Mouse (Mus musculus) gonadal fat pad, adult 2 months (tissue): ENCODE data around the gene 1700001P01Rik. TPM values are rescaled to one million over a fixed set of nuclear protein-coding genes. Genes with fewer than 3 reads are reported as not detected.
"Not testable (repeated sequence)": the region's sequence is repeated elsewhere in the genome, so short reads cannot be mapped to it uniquely, and the experiment has no call there.

Experiments used
- DNase-seq: peaks from one replicate; pipeline ENCODE4 v3.0.0-alpha.2; 2012; ENCODE audit warnings: low read depth
- polyA plus RNA-seq: library from polyadenylated mRNA; depleted of rRNA; stranded (reverse); fragments of >200 nt; gene quantifications from 2 replicates; pipeline ENCODE4 v1.2.3, GENCODE M21; 2012; rRNA removed

Gene 1700001P01Rik
- polyA plus RNA-seq, 1 experiment: 0.70 TPM

DNA sequence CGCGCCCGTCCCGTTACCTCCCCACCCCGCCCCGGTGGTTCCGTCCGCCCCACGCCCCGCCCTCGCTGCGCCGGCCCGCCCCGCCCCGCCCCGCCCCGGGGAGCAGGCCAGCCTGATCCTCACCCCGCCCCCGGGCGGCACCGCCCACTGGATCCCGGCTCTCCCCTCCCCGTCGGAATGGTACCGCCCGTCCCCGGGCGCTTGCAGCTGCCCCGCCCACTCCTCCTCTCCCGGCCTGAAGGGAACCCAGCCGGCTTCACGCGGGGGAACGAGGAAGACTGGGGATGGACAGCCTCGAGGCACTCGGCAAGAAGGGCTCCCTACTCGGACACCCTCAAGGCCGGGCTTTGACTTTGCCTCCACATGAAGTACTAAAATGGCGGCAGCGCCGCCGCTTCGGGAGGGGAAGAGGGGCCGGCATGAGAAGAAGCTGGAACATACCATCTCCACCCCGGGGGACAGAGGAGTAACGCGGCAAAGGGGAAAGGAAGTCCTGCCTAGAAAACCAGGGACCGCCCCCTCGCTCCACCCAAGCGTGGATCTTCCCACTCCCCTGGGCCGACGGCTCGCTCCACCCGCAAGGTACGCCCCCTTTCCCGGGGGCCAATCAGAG lies 30.9 kb downstream of the 1700001P01Rik start:
- DNase-seq: peak; percentile 89

DNA sequence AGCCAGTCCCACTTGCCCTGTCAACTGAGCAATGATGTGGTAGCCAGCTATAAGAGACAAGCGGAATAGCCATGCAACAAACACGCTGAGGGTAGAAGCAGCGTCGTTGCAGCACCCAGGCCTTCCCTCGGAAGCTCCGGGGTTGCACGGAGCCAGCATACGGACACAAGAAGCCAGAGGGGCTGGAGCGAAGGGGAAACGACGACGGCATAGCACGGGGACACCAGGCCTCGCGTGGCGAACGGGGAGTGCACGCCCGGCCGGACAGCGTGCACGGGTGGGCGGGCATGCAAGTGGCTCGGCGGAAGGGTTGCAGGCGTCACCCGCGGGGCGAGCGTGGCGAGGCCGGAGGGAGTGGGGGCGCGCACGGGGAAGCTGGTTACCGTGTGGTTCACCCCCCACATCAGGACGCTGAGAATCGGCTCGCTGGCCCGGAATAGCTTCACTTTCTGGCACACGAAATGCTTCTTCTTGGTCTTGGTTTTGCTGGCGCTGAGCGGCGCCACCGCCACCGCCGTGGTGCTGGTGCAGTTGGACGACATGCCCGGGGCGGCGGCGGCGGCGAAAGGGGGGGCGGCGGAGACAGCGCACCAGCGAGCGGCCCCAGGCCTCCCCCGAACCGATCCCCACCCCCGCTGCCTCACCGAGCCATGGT lies 31.5 kb downstream of the 1700001P01Rik start, which contains the start of gene Pip4k2b:
Gene Pip4k2b, minus strand, starts transcription at position 642 of the 655 bp plus-strand sequence.
- no peak for DNase-seq

DNA sequence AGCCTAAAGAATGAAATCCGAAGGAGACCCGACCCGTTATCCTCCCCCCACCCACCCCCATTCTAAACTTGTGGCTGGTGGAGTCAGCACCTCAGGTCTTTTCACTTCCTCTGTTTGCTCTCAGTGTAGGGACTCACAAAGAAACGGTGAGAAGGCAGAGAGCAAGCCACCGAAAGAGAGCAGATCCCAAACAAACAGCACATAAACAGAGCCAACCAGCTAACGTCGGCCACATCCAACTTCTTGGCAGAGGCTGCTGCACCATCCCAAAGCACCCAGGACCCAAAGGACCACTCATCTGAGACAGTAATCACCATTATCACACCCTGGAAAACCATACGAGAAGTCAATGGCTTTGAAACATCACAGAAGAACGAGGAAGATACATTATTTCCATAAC lies 32.3 kb downstream of the 1700001P01Rik start:
- DNase-seq: no peak

DNA sequence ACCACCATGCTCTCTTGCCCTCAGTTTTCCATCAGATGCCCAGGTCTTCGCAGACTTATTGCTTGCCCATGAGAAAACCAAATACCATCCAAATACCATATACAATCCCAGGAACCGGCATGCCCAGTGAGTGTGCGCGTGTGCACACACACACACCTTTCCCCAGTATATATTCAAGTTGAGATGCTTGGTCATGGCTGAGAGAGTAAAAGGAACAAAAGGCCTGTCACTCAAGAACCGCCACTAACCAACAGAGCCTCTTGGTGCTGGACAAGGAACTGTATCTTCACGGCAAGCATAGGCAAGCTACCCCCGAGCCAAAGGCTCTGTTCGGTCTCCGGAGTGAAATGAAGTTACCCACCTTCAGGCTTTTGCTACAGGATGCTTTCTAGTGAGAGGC lies 33.1 kb downstream of the 1700001P01Rik start:
- DNase-seq: no peak

DNA sequence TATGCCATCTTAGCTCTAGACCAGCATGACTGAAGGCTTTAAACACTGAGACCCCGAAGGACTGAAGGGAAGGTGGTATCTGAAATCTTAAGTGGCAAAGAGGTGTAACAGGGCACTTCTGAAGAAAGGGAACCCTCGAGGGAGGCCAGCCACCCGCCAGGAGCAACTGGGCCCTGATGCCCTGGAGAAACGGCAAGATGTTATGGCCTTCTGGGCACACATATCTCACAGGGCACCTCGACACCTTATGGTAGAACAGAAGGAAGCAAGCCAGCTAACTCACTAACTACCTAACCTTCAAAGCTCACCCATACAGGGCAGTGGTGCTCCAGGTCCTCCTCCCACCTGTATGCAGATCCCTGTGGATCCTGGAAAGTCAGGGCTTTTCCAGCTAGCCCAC lies 33.6 kb downstream of the 1700001P01Rik start:
- no peak for DNase-seq

DNA sequence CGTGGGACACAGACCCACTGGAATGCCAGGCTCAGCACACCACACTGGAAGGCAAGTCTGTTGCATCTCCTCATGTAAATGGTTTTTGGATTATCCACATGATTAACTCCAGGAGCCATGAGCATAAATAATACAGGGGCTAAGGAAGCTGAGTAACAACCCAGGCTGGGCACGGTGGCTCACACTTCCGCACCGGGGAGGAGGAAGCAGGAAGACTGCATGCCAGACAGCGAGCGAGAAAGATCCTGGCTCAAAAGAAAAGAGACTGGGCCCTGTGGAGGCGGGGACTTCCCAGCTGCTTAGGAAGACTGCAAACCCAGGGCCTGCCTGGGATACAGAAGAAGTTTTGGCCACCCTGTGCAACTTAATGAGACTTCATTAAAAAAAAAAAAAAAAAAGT lies 35.5 kb downstream of the 1700001P01Rik start:
- no peak for DNase-seq

DNA sequence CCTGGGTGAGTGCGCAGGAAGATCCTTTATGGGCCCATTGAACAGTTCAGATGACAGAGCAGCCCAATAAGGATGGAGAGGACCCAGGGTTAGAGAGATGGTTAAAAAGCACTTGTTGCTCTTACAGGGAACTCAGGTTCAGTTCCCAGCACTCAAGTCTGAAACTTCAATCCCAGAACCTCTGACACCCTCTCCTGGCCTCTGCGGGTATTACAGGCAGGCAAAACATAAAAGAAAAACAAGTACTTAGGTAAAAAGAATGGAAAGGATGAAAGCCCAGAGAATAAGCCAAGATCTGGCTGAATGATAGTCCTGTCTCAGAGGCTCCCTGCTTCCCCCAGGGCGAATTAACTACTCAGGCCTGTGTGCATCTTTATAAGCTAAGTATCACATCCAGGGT lies 36.6 kb downstream of the 1700001P01Rik start:
- no peak for DNase-seq

DNA sequence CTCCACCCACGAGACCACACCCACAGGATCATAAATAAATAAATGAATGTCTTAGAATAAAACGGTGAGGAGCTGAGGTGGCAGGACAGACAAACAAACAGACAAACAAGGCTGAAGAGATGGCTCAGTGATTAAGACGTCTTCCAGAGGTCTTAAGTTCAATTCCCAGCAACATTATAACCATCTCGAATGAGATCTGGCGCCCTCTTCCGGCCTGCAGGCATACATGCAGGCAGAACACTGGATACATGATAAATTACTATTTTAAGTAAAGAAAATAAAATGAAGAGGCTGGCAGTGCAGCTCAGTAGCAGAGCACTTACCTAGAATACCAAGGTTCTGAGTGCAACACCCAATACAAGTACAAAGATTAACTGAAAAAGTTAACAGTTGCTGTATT lies 37.0 kb downstream of the 1700001P01Rik start:
- no peak for DNase-seq

DNA sequence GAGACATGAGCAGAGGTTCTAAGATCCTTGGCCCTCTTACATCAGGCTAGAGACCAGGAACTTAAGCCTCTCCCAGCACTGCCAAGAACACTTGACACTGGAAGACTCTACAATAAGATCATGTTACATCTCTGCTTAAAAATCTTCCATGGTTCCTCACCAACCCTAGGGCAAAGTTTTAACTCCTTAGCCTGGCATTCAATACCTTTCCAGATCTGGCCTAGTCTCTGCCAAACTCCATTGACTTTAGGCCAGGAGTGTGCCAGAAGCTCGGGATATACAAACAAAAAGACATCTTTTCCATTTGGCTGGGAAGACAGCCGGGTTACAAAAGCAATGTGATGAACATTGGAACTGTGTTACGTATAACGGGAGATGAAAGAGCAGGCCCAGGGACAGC lies 38.1 kb downstream of the 1700001P01Rik start:
- DNase-seq: peak; percentile 92

DNA sequence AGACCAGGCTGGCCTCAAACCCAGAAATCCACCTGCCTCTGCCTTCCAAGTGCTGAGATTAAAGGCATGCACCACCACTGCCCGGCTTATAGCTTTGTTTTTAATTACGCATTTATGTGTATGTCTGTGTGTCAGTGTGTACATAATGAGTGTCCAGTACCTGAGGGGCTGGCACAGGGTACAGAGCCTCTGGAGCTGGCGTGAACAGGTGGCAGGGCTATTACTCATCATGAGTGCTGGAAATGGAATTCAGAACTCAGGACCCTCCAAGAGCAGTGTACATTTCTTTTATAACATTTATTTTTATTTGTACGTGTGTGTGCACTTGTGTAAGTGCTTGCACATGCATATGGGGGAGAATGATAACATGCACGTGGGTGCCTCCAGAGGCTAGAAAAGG lies 39.1 kb downstream of the 1700001P01Rik start:
- no peak for DNase-seq

DNA sequence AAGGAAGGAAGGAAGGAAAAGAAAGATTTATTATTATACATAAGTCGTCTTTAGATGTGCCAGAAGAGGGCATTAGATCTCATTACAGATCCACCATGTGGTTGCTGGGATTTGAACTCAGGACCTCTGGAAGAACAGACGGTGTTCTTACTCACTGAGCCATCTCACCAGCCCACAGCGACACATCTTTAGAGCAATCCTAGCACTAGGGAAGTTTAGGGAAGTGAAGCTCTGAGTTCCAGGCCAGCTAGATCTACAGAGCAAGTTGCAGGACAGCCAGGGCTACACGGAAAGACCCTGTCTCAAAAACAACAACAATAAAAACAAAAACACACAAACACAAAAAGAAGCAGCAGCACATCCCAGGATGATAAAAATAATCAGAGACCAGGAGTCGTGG lies 40.9 kb downstream of the 1700001P01Rik start:
- DNase-seq: not testable (repeated sequence)

DNA sequence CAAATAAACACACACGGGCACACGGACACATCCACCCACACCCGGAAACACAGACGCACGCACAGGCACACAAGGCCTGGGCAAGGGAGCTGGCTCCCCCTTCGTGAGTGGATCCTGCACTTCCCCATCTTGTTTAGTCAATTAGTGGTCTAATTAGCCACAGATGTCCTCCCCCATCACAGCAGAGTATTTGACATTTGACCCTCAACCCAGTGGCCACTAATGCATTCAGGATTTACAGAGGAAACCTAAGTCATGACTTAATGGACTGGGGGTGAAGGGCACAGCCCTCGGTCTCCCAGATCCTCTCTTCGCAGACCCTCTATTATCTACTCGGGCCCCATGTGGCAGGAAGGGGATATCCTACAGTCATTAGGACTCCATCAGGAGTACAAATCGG lies 42.0 kb downstream of the 1700001P01Rik start:
- no peak for DNase-seq

DNA sequence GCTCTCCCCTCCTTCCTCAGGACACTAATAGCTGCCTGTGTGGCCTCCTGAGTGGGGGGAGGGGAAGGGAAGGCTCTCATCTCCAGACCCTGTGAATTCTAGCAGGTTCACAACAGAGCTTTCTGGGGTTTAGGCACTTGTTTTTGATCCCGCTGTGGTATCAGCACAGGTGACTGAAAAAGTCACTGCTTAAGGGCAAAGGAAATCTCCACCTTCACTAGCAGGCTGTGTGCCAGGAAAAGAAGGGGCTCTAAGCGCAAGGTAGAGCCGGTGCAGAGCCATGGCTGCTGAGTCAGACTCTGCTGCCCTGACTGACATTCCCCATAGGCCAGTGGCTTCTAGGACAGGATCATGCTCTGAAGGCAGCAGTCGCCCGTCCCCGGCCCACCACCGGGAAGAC lies 47.0 kb downstream of the 1700001P01Rik start:
- DNase-seq: no peak

DNA sequence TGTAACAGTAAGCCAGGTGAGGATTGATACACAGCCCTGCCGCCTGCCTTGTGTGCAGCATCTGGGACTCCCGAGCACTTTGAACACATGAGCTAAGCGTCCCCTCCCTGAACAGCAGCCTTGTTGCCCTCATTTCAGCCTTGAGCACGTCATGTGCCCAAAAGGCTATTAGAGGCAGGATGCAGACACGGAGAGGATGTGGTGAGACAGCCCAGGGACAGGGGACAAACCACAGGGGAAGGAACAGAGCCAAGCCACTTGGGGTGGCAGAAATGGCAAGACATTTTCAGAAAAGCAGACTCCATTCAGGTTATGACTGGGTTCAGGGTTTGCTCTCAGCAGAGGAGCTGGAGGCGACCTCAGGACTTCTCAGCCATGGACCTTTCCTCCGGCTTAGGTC lies 47.4 kb downstream of the 1700001P01Rik start:
- no peak for DNase-seq

DNA sequence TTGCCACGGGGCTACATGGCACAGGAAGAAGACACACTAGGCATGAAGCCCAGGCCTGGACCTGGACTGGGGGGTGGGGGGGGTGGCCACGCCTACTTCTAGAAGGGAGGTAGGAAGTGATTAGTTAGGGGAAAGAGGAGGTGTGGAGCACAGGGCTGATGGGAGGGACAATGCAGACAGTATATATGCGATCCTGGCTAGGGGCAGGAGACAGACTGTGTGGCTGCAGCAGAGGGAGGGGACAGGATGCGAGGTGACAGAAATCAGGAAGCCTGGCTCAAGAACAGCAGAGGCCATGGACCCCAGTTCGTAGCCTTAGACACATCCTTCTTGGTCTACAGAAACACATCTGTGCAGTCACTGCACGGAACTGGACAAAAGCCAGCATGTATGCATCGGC lies 52.0 kb downstream of the 1700001P01Rik start:
- DNase-seq: no peak

Other genes starting within 250 kb of the 1700001P01Rik start
- 0.77 and 1.2 TPM in 2 replicates for gene Srcin1, start 199.7 kb downstream of the 1700001P01Rik start, polyA plus RNA-seq
- gene Epop, start 146.2 kb downstream of the 1700001P01Rik start, polyA plus RNA-seq: 0.51 and 0.62 TPM in 2 replicates
- gene Mllt6, start 112.5 kb downstream of the 1700001P01Rik start, polyA plus RNA-seq: 24.5 and 28.8 TPM in 2 replicates
- gene Cisd3, start 90.1 kb downstream of the 1700001P01Rik start, polyA plus RNA-seq: 54.1 and 83.1 TPM in 2 replicates
- 33.7 and 43.8 TPM in 2 replicates for gene Pcgf2, start 75.4 kb downstream of the 1700001P01Rik start, polyA plus RNA-seq
- gene Psmb3, start 72.5 kb downstream of the 1700001P01Rik start, polyA plus RNA-seq: 327 and 453 TPM in 2 replicates
- 16.5 and 17.9 TPM in 2 replicates for gene Pip4k2b, start 31.2 kb downstream of the 1700001P01Rik start, polyA plus RNA-seq
- 8.3 and 8.7 TPM in 2 replicates for gene Cwc25, start 9.4 kb downstream of the 1700001P01Rik start, polyA plus RNA-seq
- 161 and 167 TPM in 2 replicates for gene Rpl23, start 6.5 kb upstream of the 1700001P01Rik start, polyA plus RNA-seq
- 106 and 107 TPM in 2 replicates for gene Lasp1, start 23.1 kb upstream of the 1700001P01Rik start, polyA plus RNA-seq
- 1.3 and 2.1 TPM in 2 replicates for gene B230217C12Rik, start 64.9 kb upstream of the 1700001P01Rik start, polyA plus RNA-seq
- 0.39 and 1.2 TPM in 2 replicates for gene Fbxo47, start 108.2 kb upstream of the 1700001P01Rik start, polyA plus RNA-seq
- gene Plxdc1, start 210.5 kb upstream of the 1700001P01Rik start, polyA plus RNA-seq: 5.6 and 9.0 TPM in 2 replicates
- gene Arl5c, start 220.3 kb upstream of the 1700001P01Rik start, polyA plus RNA-seq: 2.1 and 2.2 TPM in 2 replicates
- gene Cacnb1, start 247.1 kb upstream of the 1700001P01Rik start, polyA plus RNA-seq: 9.0 and 13.8 TPM in 2 replicates